Mouse (Mus musculus): ENCODE results near the gene Pdpk1.
A peak's percentile ranks its signal among the peaks of the same experiment; 100 is the strongest.
"Not testable (repeated sequence)": the region's sequence is repeated elsewhere in the genome, so short reads cannot be mapped to it uniquely, and the experiment has no call there.

Pdpk1 gene

GRCm38 (mm10) chr17:24126801-24127200, 23.9 kb downstream of the Pdpk1 start:
- peak; percentile 60 for DNase-seq (ENCODE audit: low read depth, low spot score)

GRCm38 (mm10) chr17:24119446-24119845, 31.3 kb downstream of the Pdpk1 start:
- no peak for DNase-seq (ENCODE audit: low read depth, low spot score)

GRCm38 (mm10) chr17:24113031-24113430, 37.7 kb downstream of the Pdpk1 start:
- DNase-seq (ENCODE audit: low read depth, low spot score): no peak

- no peak for DNase-seq (ENCODE audit: low read depth, low spot score)
Measured at GRCm38 (mm10) chr17:24111256-24111655, 39.5 kb downstream of the Pdpk1 start.

GRCm38 (mm10) chr17:24108896-24109295, 41.8 kb downstream of the Pdpk1 start:
- no peak for DNase-seq (ENCODE audit: low read depth, low spot score)

- no peak for DNase-seq (ENCODE audit: low read depth, low spot score)
Measured at GRCm38 (mm10) chr17:24105111-24105510, 45.6 kb downstream of the Pdpk1 start.

GRCm38 (mm10) chr17:24098354-24098753, 52.4 kb downstream of the Pdpk1 start:
- no peak for DNase-seq (ENCODE audit: low read depth, low spot score)

- DNase-seq (ENCODE audit: low read depth, low spot score): peak; percentile 11
Measured at GRCm38 (mm10) chr17:24090575-24090974, 60.1 kb downstream of the Pdpk1 start.

- not testable (repeated sequence) for DNase-seq (ENCODE audit: low read depth, low spot score)
Measured at GRCm38 (mm10) chr17:24086399-24086798, 64.3 kb downstream of the Pdpk1 start.

GRCm38 (mm10) chr17:24084593-24084992, 66.1 kb downstream of the Pdpk1 start:
- peak; percentile 62 for DNase-seq (ENCODE audit: low read depth, low spot score)

- no peak for DNase-seq (ENCODE audit: low read depth, low spot score)
Measured at GRCm38 (mm10) chr17:24077101-24077500, 73.6 kb downstream of the Pdpk1 start.

GRCm38 (mm10) chr17:24072919-24073696, 77.6 kb downstream of the Pdpk1 start, which contains the start of gene Kctd5:
TSS of gene Kctd5 (minus strand) at chr17:24073485.
- peak; percentile 95 for DNase-seq (ENCODE audit: low read depth, low spot score)

GRCm38 (mm10) chr17:24069531-24069930, 81.2 kb downstream of the Pdpk1 start:
- no peak for DNase-seq (ENCODE audit: low read depth, low spot score)

GRCm38 (mm10) chr17:24068271-24068670, 82.5 kb downstream of the Pdpk1 start:
- no peak for DNase-seq (ENCODE audit: low read depth, low spot score)

- DNase-seq (ENCODE audit: low read depth, low spot score): no peak
Measured at GRCm38 (mm10) chr17:24062459-24063155, 88.1 kb downstream of the Pdpk1 start.

- no peak for DNase-seq (ENCODE audit: low read depth, low spot score)
Measured at GRCm38 (mm10) chr17:24057730-24058245, 92.9 kb downstream of the Pdpk1 start.

GRCm38 (mm10) chr17:24056636-24057625, 93.8 kb downstream of the Pdpk1 start:
- DNase-seq (ENCODE audit: low read depth, low spot score): no peak

GRCm38 (mm10) chr17:24049008-24049407, 101.7 kb downstream of the Pdpk1 start:
- no peak for DNase-seq (ENCODE audit: low read depth, low spot score)

GRCm38 (mm10) chr17:24048053-24048452, 102.7 kb downstream of the Pdpk1 start:
- DNase-seq (ENCODE audit: low read depth, low spot score): no peak

- DNase-seq (ENCODE audit: low read depth, low spot score): no peak
Measured at GRCm38 (mm10) chr17:24046026-24046425, 104.7 kb downstream of the Pdpk1 start.

- no peak for DNase-seq (ENCODE audit: low read depth, low spot score)
Measured at GRCm38 (mm10) chr17:24045608-24046007, 105.1 kb downstream of the Pdpk1 start.

All from CD4-positive helper T cell, adult 2 months (primary cell).